10 mouse cellular contexts compared by ENCODE assay signal in genomic region chr9:27308045-27308444, GRCm38 (mm10). TPM values are rescaled to one million over a fixed set of nuclear protein-coding genes. Genes with fewer than 3 reads are reported as not detected.
DNase-seq lines count a peak whose midpoint lies in the region; ATAC-seq and TF ChIP-seq lines count a peak whose summit lies in the region.
"Had no signal": no experiment of that assay in that cellular context is flagged by ENCODE, and none has a peak within 500 bp of the region (broad histone marks: within the 10 kb centered on the region; RNA-seq: fewer than 3 reads in every experiment).

No protein-coding gene starts in this region.

- peaks cover 27% of the 10 kb centered on the region for H3K4me1 ChIP-seq in midbrain, embryonic 11.5 days (ENCODE audit: control insufficient read depth, insufficient read depth, low read length)

- no peak overlapping the region; the same call in 1 of the 2 replicates for H3K27ac ChIP-seq in midbrain, embryonic 11.5 days (ENCODE audit: low read depth, low read length)
- H3K27ac ChIP-seq in gastrocnemius, adult 2 months: no peak overlapping the region
- H3K27ac ChIP-seq: embryonic facial prominence, embryonic 13.5 days had no signal

- DNase-seq in adrenal gland, postnatal 14 days: peak; percentile 30
- DNase-seq in adrenal gland, adult 8-10 months: no peak
- DNase-seq in testis, postnatal 10 days (ENCODE audit: low spot score): peak; percentile 54
- no peak for DNase-seq in testis, postnatal 14 days (ENCODE audit: low spot score)
- DNase-seq in midbrain, embryonic 11.5 days (ENCODE audit: low spot score, missing footprints): no peak
- no peak for DNase-seq in gastrocnemius, adult 2 months
- DNase-seq in layer of hippocampus, adult 18-20 months (ENCODE audit: low spot score in 2 of 2): no peak
- DNase-seq: lung, adult 2 months had no signal

- peak; percentile 19 for ATAC-seq in midbrain, embryonic 11.5 days (ENCODE audit: low FRiP score)
- ATAC-seq in granulocyte monocyte progenitor cell, adult 5-6 weeks (replicated peaks; ENCODE audit: poor library complexity, severe bottlenecking): no peak

- TF ChIP-seq CTCF in gastrocnemius, adult 2 months (IDR thresholded peaks at IDR 0.05): no peak

- no peaks in the 10 kb centered on the region for H3K9me3 ChIP-seq in midbrain, embryonic 11.5 days (ENCODE audit: control insufficient read depth, low read length)
- H3K9me3 ChIP-seq: embryonic facial prominence, embryonic 13.5 days had no signal

- no peaks in the 10 kb centered on the region for H3K27me3 ChIP-seq in midbrain, embryonic 11.5 days (ENCODE audit: control insufficient read depth, insufficient read depth, low read length)

- H3K36me3 ChIP-seq in midbrain, embryonic 11.5 days (ENCODE audit: control insufficient read depth, insufficient read depth, low read length): no peaks in the 10 kb centered on the region
- H3K36me3 ChIP-seq: embryonic facial prominence, embryonic 13.5 days had no signal

- H3K4me3 ChIP-seq in midbrain, embryonic 11.5 days (ENCODE audit: low read depth, low read length): no peak overlapping the region
- H3K4me3 ChIP-seq in gastrocnemius, adult 2 months: no peak overlapping the region
- H3K4me3 ChIP-seq: embryonic facial prominence, embryonic 13.5 days had no signal

- 36% methylated on average over 7 of the region's 7 CpGs for WGBS in midbrain, embryonic 11.5 days

- intact Hi-C loops in gastrocnemius, adult 2 months (cut with DNase I): no loop called here

- H3K4me2 ChIP-seq in midbrain, embryonic 11.5 days: no peak overlapping the region
- H3K4me2 ChIP-seq: embryonic facial prominence, embryonic 13.5 days had no signal

- H3K9ac ChIP-seq in midbrain, embryonic 11.5 days (ENCODE audit: low read length): peak overlapping the region; percentile 0
- H3K9ac ChIP-seq: embryonic facial prominence, embryonic 13.5 days had no signal

RNA-seq across cellular contexts. Expression of gene Igsf9b, which starts 9.0 kb away (rescaled TPM):
- 4.0 and 4.8 TPM in 2 replicates for total RNA-seq in adrenal gland, postnatal 14 days (2021)
- total RNA-seq in adrenal gland, adult 8-10 months (2022): 1 to 10 TPM; 3.5 to 8.2 (median 5.9) TPM
- polyA plus RNA-seq in midbrain, embryonic 11.5 days (2014; fragmentation: Nextera tagmentation; extraction: Ambion mirVana): 4.2 and 5.2 TPM in 2 replicates
- not detected in 2 replicates for total RNA-seq in granulocyte monocyte progenitor cell, adult 5-6 weeks (2014; fragmentation: Nextera tagmentation)
- 0.10 TPM in 1 of 2 replicates, not detected in the other for total RNA-seq in granulocyte monocyte progenitor cell, adult 5-6 weeks (2017)
- total RNA-seq in gastrocnemius, adult 2 months (2021): 1 to 10 TPM; 4.0 to 4.3 TPM
- total RNA-seq in layer of hippocampus, adult 18-20 months (2021): 10 to 100 TPM; 20.4 to 20.5 TPM

Comparison
In these comparisons a context has a peak if more than half of its experiments do, and no peak if none do; other contexts are left out.
1. DNase-seq: peak in adrenal gland, postnatal 14 days (single experiment) and testis, postnatal 10 days (single experiment); none in adrenal gland, adult 8-10 months (single experiment), testis, postnatal 14 days (single experiment), midbrain, embryonic 11.5 days (single experiment), gastrocnemius, adult 2 months (single experiment) and layer of hippocampus, adult 18-20 months (0 of 2).